Mouse (Mus musculus): ENCODE results near the gene Dennd1a.

DNA sequence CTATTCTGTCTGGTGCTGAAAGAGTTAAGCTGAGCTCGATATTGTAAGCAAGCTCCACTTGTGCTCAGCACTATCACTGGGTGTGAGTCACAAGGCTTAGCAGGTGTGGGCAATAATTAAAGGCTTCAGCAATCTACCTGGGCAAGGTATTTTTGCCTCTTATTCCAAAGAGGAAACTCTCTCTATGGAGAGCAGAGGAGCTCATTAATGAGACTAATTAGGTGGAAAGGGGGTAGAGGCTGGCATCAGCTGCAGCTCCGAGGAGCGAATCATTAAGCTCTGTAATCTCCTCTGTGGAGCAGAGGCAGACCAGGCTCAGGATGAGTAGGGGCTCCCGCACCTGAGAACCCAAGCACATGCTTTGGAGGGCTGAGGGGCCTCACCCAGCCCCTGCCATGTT lies 407.5 kb downstream of the Dennd1a start:
- TF ChIP-seq CTCF (IDR thresholded peaks at IDR 0.05; ENCODE audit: low read depth, low read length), result no peak
- no peak for TF ChIP-seq POLR2A (IDR thresholded peaks at IDR 0.05; ENCODE audit: insufficient read depth, low read length)

Measured in ES-Bruce4 (cell line).